Mouse (Mus musculus) small intestine, adult 2 months (tissue): ENCODE results near the gene Gm49391.
"Not testable (repeated sequence)": the region's sequence is repeated elsewhere in the genome, so short reads cannot be mapped to it uniquely, and the experiment has no call there.

Experiments
- CTCF ChIP-seq: fragments of 200-500 bp; IDR thresholded peaks from 2 replicates; pipeline ENCODE4 v1.5.1; 2012; ENCODE audit warnings: low read depth, mild to moderate bottlenecking, control low read depth, inconsistent platforms, low read length, moderate library complexity, mixed read lengths; ENCODE audit not compliant: insufficient replicate concordance, insufficient read length; ENCODE audit errors: extremely low read depth
- POLR2A ChIP-seq: fragments of 200-500 bp; IDR thresholded peaks from 2 replicates; pipeline ENCODE4 v1.6.1; 2012; ENCODE audit warnings: low read depth, mild to moderate bottlenecking, control low read depth, inconsistent platforms, low read length, moderate library complexity

DNA sequence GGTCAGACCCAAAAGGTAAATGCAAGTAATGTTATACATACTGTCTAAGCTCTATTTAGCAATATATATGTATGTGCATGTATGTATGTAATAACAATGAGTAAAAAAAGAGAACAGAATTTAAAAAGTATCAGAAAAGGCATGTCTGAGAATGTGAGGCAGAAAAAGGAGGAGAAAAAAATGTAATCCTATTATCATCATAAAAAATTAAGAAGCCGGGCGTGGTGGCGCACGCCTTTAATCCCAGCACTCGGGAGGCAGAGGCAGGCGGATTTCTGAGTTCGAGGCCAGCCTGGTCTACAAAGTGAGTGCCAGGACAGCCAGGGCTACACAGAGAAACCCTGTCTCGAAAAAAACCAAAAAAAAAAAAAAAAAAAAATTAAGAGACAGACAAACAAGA, 39.6 kb downstream of the Gm49391 start, which contains the start of gene Gm49392:
- not testable (repeated sequence) for TF ChIP-seq POLR2A, CTCF
